Mouse (Mus musculus): Measurements from ENCODE around the gene Cpsf4l.

Cpsf4l gene

GRCm38 (mm10) chr11:113699643-113700042 is 10.2 kb downstream of the Cpsf4l start:
- DNase-seq (ENCODE audit: low spot score in 2 of 2): no peak

- peak; percentile 45 to 60 for DNase-seq (ENCODE audit: low spot score in 2 of 2)
These were observed 11.7 kb downstream of the Cpsf4l start for GRCm38 (mm10) chr11:113698013-113698545.

DNA sequence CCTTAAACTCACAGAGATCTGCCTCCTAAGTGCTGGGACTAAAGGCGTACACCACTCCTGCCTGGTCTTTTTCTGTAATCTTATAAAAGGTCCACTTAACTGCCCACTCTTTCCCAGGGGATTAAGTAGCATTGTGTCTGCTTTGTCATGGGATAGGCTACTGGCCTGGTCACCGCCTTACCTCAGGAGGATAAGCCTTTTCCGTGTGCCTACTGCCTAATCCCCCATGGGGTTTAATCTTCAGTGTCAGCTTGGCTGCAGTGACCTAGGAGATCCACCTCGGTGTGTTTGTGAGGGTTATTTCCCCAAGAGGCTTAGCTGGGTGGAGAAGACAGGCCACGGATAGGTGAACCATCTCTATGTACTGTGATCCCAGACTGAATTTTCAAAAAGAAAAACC is 12.2 kb downstream of the Cpsf4l start:
- no peak for DNase-seq (ENCODE audit: low spot score in 2 of 2)

GRCm38 (mm10) chr11:113691851-113692250 is 18.0 kb downstream of the Cpsf4l start:
- DNase-seq (ENCODE audit: low spot score in 2 of 2): no peak

DNA sequence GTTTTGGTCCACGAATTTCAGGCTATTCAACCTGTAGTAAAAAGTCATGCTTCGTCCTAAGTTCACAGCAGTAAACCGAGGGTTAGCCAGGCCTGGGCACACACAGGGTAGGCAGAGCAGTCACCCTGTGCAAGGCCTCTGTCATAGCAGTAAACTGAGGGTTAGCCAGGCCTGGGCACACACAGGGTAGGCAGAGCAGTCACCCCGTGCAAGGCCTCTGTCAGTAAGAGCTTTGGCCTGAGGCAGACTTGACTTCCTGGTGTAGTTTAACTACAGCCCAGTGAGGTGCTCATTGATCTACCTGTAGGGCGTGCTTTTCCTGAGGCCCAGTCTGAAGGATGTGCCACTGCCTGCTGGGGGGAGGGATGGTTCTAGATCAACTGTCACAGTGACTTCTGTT is 18.5 kb downstream of the Cpsf4l start:
- DNase-seq (ENCODE audit: low spot score in 2 of 2): no peak

- DNase-seq (ENCODE audit: low spot score in 2 of 2): no peak
These were observed 19.3 kb downstream of the Cpsf4l start for GRCm38 (mm10) chr11:113690506-113690905.

DNA sequence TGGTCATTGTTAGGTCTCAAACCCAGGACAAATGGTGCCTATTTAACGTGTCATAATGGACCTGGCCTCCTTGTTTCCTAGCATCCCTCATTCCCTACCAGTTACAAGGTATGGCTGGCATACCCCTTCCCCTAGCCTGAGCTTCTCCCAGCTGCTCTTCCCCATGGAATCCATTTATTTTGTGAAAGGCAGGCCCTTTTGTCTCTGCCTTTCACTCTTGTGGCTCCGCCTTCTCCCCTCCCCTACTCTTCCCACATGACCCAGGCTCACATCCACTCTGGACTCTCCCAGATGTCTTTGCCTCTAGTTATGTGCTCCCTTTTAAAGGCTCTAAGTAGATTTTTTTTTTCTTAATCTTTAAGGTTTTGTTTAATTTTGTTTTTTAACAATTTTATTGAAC is 22.8 kb downstream of the Cpsf4l start:
- no peak for DNase-seq (ENCODE audit: low spot score in 2 of 2)

DNA sequence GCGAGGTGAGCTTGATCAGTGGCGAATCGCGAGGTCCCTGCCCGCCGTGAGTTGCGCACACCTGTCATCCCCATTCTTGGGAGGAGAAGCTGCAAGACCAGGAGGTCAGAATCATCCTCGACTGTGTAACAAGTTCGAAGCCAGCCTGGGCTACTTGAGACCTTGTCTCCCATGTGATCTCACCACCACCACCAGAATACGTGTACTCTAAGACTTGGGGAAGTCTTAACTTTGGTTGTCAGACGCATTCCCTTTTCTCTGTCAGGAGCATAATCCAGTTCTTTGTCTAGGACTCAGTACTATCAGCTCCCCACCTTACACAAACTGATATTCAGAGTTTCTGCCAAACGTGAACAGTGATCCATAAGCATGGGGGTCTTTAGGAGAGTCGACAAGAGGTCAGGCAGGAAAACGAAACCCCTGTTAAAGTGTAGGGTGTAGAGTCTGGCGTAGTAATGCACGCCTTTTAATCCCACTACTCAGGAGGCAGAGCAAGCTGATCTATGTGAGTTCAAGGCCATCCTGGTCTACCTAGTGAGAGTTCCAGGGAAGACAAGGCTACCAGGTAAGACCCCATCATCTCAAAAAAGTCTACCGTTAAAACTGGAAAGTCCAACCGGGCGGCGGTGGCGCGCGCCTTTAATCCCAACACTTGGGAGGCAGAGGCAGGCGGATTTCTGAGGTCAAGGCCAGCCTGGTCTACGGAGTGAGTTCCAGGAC is 24.9 kb downstream of the Cpsf4l start:
- DNase-seq (ENCODE audit: low spot score in 2 of 2): no peak

DNA sequence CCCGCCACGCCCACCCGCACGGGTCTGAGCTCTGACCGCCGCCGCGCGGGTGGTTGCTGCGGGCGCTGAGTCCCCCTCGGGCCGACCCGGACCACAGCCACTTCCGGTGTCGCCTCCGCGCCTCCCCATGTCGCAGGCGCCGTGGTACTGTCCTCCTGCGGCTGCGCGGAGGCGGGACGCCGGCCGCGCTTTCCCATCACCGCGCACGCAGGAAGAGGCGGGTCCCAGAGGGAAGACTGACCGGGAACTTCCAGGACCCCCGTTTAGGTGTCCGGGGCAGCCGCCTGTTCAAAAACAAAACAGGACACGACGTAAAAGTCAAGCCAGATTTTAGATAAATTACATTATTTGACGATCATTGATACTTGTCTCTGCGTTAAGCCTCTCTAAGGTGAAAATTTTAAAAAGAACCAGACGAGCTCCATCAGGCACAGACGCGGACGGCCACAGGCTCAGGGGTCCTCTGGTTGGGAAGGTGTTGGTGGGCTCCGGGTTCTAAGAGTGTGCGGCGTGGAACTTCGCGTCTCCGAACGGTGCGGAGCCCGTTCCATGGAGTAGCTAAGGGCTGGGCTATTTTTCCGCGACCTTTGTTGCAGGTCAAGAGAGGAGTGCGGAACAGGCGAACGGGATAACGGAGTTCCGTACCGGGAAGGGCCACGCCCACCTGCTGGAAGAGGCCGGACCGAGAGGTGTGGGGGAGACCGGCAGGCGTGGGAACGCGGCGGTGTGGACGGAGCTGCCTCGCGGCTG is 25.7 kb downstream of the Cpsf4l start, which contains the start of the genes Fam104a and D11Wsu47e:
Fam104a (minus strand) TSS at position 199 of the 750 bp plus-strand sequence.
D11Wsu47e (plus strand) TSS at position 456 of the 750 bp plus-strand sequence.
- DNase-seq (ENCODE audit: low spot score in 2 of 2): peak; percentile 96 to 97

DNA sequence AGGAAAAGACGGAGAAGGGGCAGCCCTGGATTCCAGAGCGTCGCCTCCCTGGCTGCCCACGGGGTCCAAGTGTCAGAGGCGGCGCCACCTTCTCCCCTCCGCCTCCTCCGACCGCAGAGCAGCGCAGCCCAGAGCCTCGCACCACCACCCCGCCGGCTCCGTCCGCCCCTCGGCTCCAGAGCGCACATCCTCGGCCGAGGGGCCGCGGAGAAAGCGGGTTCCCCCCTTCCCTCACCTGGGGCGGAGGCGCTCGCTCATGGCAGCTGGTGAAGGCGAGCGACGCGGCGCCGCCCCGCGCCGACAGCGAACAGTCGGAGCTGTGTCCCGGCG is 26.2 kb downstream of the Cpsf4l start:
- DNase-seq (ENCODE audit: low spot score in 2 of 2): no peak

GRCm38 (mm10) chr11:113682897-113683626 is 26.8 kb downstream of the Cpsf4l start:
- DNase-seq (ENCODE audit: low spot score in 2 of 2): peak; percentile 26 to 45

DNA sequence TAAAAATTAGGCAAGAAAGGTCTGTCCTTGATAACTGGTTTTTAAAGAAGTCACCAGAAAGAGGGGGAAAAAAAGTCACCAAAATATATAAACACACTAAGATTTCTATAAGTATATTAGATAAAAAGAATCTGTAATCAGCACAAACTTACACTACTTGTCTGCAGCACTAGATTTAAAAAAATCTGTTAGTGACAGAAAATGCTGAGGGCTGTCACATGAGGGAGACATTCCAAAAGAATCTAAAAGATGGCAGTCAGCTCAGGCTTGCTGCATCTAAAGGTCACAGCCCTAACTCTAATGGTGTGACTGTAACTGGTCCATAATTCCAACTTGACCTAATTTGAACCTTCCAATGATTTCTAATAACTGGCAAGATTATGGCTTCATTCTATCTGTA is 27.8 kb downstream of the Cpsf4l start:
- no peak for DNase-seq (ENCODE audit: low spot score in 2 of 2)

DNA sequence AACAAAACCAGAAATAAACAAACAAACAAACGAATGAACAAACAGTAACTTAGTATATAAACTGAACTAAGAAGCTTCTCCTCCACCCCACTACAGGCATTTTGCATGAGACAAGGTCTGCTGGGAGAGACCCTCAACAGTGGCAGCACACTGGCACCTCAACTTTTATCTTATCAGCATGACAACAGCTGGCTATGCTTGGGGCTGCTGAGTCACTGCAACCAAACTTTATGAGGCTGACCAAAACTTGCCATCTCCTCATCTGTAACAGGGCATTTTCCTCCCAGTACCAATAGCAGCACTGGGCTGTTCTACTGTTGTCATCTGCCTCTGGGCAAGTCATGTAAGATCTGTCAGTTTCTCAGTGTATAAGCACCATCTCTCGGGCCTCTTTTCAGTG is 28.9 kb downstream of the Cpsf4l start:
- DNase-seq (ENCODE audit: low spot score in 2 of 2): no peak

GRCm38 (mm10) chr11:113678373-113678772 is 31.4 kb downstream of the Cpsf4l start:
- peak in 1 of 2 experiments; percentile 14 for DNase-seq (ENCODE audit: low spot score in 2 of 2)

- DNase-seq (ENCODE audit: low spot score in 2 of 2): no peak
These were observed 32.4 kb downstream of the Cpsf4l start for GRCm38 (mm10) chr11:113677378-113677777.

DNA sequence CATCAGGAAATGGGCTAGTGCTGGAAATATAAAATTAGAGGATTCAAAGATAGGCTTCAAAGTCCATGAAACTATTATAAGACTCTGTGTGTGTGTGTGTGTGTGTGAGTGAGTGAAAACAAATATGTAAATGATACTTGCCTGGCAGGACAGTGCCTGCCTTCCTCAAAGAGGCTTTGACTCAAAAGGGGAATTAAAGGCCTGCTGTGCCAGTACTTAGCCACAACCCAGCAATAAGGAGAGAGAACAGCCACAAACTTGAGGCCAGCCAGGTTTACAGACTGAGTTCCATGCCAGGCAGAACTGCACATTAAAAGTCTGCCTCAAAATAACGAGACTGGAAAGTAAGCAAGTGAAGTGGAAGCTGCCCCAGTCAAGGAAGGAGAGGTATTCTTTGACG is 33.0 kb downstream of the Cpsf4l start:
- DNase-seq (ENCODE audit: low spot score in 2 of 2): no peak

DNA sequence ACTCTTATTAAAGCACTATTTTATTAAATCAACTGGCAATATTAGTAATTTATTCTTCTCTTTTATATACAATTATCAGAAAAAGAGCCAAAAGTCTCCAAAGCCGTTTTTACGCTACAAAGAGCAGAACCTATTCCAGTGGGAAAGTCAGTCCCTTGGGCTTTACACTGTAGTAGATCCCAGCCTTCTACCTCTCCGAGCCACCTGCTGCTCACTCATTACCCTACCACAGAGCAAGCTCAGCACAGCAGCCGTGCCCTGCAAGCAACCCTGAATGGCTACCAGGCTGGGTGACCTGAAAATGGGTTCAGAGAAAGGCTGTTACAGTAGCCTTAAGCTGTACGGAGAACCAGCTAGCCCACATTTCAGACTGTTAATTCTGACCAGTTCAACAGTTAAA is 35.2 kb downstream of the Cpsf4l start:
- no peak for DNase-seq (ENCODE audit: low spot score in 2 of 2)

- no peak for DNase-seq (ENCODE audit: low spot score in 2 of 2)
These were observed 36.2 kb downstream of the Cpsf4l start for GRCm38 (mm10) chr11:113673614-113674013.

GRCm38 (mm10) chr11:113669711-113670110 is 40.1 kb downstream of the Cpsf4l start:
- DNase-seq (ENCODE audit: low spot score in 2 of 2): no peak

DNA sequence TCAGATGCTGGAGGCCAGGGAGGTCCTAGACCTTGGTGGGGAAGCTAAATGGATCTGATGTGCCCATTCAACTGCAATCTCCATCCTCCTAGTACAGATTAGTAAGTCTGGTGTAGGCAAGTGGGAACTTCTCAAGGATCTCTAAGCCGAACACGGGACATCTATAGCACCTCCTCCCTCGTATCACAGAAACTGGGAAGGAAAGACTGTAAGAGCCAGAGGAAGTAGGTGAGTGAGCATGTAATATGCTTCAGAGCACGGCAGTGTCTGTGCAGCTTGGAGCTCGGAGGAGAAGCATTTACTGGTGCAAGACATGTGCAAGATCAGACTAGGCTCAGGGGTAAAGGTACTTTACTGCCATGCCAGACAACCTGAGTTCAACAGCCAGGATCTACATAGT is 41.0 kb downstream of the Cpsf4l start:
- no peak for DNase-seq (ENCODE audit: low spot score in 2 of 2)

DNA sequence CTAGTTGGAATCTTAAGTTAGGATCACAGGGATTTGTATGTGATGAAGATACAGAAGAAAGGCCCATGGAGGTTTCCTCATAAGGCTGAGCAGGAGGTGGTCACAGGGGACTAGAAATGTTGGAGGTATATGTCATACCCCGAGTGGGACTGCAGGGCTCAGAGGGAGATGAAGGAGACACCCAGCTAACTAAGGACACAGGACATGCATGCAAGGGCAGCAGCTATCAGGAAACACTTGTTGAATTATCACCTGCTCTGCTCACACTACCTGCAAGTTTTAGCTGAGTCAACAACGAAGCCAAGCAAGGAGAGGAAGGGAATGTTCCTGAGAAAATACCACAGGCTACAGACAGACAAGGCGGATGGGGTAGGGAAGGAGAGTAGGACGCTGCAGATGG is 42.1 kb downstream of the Cpsf4l start:
- no peak for DNase-seq (ENCODE audit: low spot score in 2 of 2)

- DNase-seq (ENCODE audit: low spot score in 2 of 2): no peak
These were observed 42.7 kb downstream of the Cpsf4l start for GRCm38 (mm10) chr11:113667122-113667521.

All from heart, adult 9 months (tissue).